Mouse (Mus musculus) heart, postnatal 0 days (tissue): Measurements from ENCODE around the gene Gtse1.

Source experiments
- CTCF ChIP-seq: IDR thresholded peaks from 2 replicates; pipeline ENCODE4 v1.5.1; 2016; ENCODE audit warnings: antibody characterized with exemption, control low read depth, low read depth
- EP300 ChIP-seq: IDR thresholded peaks from 2 replicates; pipeline ENCODE4 v1.6.1; 2016; ENCODE audit warnings: antibody characterized with exemption, low read depth

DNA sequence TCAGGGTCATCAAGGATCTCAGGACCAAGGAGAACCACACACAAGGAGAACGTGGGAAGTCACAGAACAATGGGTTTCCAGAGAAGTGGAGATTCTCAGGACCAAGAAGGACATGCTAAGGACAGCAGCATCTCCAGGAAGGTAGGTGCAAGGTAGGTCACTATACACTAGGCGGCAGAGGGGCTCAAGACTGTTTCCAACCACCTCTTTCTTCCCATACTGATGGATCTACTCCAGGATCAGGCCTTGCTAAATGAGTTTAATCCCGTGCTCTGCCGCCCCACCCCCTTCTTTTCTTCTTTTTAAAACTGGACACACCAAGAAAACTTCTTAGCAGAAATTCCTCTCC is 37.6 kb upstream of the Gtse1 start:
- TF ChIP-seq CTCF (peak; percentile 19; the same call in 1 of the 2 replicates), EP300 (no peak)
